Mouse (Mus musculus): ENCODE measurements around the gene Dusp18.

GRCm38 (mm10) chr11:3857902-3858301, 37.1 kb upstream of the Dusp18 start:
- TF ChIP-seq MAFK (IDR thresholded peaks at IDR 0.05; ENCODE audit: insufficient read depth, low read depth, low read length), result no peak
- no peak for TF ChIP-seq CHD2 (IDR thresholded peaks at IDR 0.05; ENCODE audit: low read depth, low read length)
- TF ChIP-seq ZNF384 (IDR thresholded peaks at IDR 0.05; ENCODE audit: low read depth, low read length), result no peak

Measured in ES-E14 (cell line).